Mouse (Mus musculus): ENCODE measurements around the gene Hist1h2bq. TPM values are rescaled to one million over a fixed set of nuclear protein-coding genes. Genes with fewer than 3 reads are reported as not detected.
"Not testable (repeated sequence)": the region's sequence is repeated elsewhere in the genome, so short reads cannot be mapped to it uniquely, and the experiment has no call there.

The Hist1h2bq gene
- polyA plus RNA-seq (2016; fragmentation: Nextera tagmentation; extraction: Ambion mirVana): 17.1 and 26.1 TPM in 2 replicates

- H3K36me3 ChIP-seq; H3K9ac ChIP-seq; H3K4me2 ChIP-seq (replicated peaks); H3K27me3 ChIP-seq (replicated peaks); H3K4me1 ChIP-seq; H3K27ac ChIP-seq; H3K4me3 ChIP-seq; H3K9me3 ChIP-seq: not testable (repeated sequence)
- WGBS: no CpG with 5 or more reads among the region's 23 CpGs
- peak; percentile 97 for ATAC-seq (ENCODE audit: low FRiP score, low read depth)
Observed at GRCm38 (mm10) chr13:21810073-21810472, at the start of gene Hist1h2bq, which contains the start of gene Hist1h2ao. Gene Hist1h2bq (minus strand): TSS chr13:21810197. Gene Hist1h2ao (plus strand): TSS chr13:21810465.

GRCm38 (mm10) chr13:21855698-21856162, 45.7 kb upstream of the Hist1h2bq start:
- Histone ChIP-seq H3K36me3 (no peaks in the 10 kb centered on the region), H3K27ac (no peak overlapping the region), H3K9me3 (no peaks in the 10 kb centered on the region), H3K4me2 (replicated peaks) (peak overlapping the region; percentile 49), H3K4me1 (no peaks in the 10 kb centered on the region), H3K9ac (0 out of 2 replicates have a peak overlapping the region, but pooled peaks have one; percentile 33), H3K4me3 (peak overlapping the region; percentile 36), H3K27me3 (replicated peaks) (no peaks in the 10 kb centered on the region)
- ATAC-seq (ENCODE audit: low FRiP score, low read depth): no peak
- WGBS: under 1% methylated on average over 15 of the region's 15 CpGs

GRCm38 (mm10) chr13:21855146-21855545, 45.1 kb upstream of the Hist1h2bq start:
- H3K4me3 ChIP-seq: peak overlapping the region; percentile 36
- no peaks in the 10 kb centered on the region for H3K36me3 ChIP-seq
- H3K27ac ChIP-seq: no peak overlapping the region
- ATAC-seq (ENCODE audit: low FRiP score, low read depth): peak; percentile 65
- H3K9me3 ChIP-seq: no peaks in the 10 kb centered on the region
- H3K9ac ChIP-seq: 0 out of 2 replicates have a peak overlapping the region, but pooled peaks have one; percentile 33
- under 1% methylated on average over 11 of the region's 11 CpGs for WGBS
- no peaks in the 10 kb centered on the region for H3K4me1 ChIP-seq
- H3K4me2 ChIP-seq (replicated peaks): peak overlapping the region; percentile 49
- no peaks in the 10 kb centered on the region for H3K27me3 ChIP-seq (replicated peaks)

GRCm38 (mm10) chr13:21852215-21852945, 42.4 kb upstream of the Hist1h2bq start:
- Histone ChIP-seq H3K36me3 (no peaks in the 10 kb centered on the region), H3K27ac (no peak overlapping the region), H3K9ac (no peak overlapping the region), H3K4me3 (no peak overlapping the region), H3K4me2 (replicated peaks) (no peak overlapping the region), H3K4me1 (no peaks in the 10 kb centered on the region), H3K27me3 (replicated peaks) (no peaks in the 10 kb centered on the region), H3K9me3 (no peaks in the 10 kb centered on the region)
- WGBS: 69% methylated on average over 3 of the region's 3 CpGs
- no peak for ATAC-seq (ENCODE audit: low FRiP score, low read depth)

GRCm38 (mm10) chr13:21850696-21851095, 40.7 kb upstream of the Hist1h2bq start:
- H3K27me3 ChIP-seq (replicated peaks); ATAC-seq (ENCODE audit: low FRiP score, low read depth); H3K36me3 ChIP-seq; H3K9ac ChIP-seq; H3K4me3 ChIP-seq; H3K4me1 ChIP-seq; H3K27ac ChIP-seq; H3K9me3 ChIP-seq; H3K4me2 ChIP-seq (replicated peaks): not testable (repeated sequence)
- WGBS: 40% methylated on average over 1 of the region's 1 CpGs

- WGBS: 21% methylated on average over 8 of the region's 8 CpGs
- Histone ChIP-seq H3K9ac (no peak overlapping the region), H3K27me3 (replicated peaks) (no peaks in the 10 kb centered on the region), H3K27ac (no peak overlapping the region), H3K36me3 (no peaks in the 10 kb centered on the region), H3K4me2 (replicated peaks) (no peak overlapping the region), H3K4me3 (no peak overlapping the region), H3K4me1 (no peaks in the 10 kb centered on the region), H3K9me3 (no peaks in the 10 kb centered on the region)
- ATAC-seq (ENCODE audit: low FRiP score, low read depth): no peak
Observed at GRCm38 (mm10) chr13:21847883-21848282, 37.9 kb upstream of the Hist1h2bq start.

- H3K27me3 ChIP-seq (replicated peaks); H3K4me2 ChIP-seq (replicated peaks); H3K27ac ChIP-seq; H3K4me3 ChIP-seq; H3K4me1 ChIP-seq; H3K36me3 ChIP-seq; H3K9me3 ChIP-seq; ATAC-seq (ENCODE audit: low FRiP score, low read depth); H3K9ac ChIP-seq: not testable (repeated sequence)
Observed at GRCm38 (mm10) chr13:21846356-21846755, 36.4 kb upstream of the Hist1h2bq start.

GRCm38 (mm10) chr13:21840508-21840907, 30.5 kb upstream of the Hist1h2bq start:
- H3K4me2 ChIP-seq (replicated peaks); H3K9ac ChIP-seq; H3K27me3 ChIP-seq (replicated peaks); H3K27ac ChIP-seq; H3K36me3 ChIP-seq; H3K4me3 ChIP-seq; H3K9me3 ChIP-seq; H3K4me1 ChIP-seq: not testable (repeated sequence)
- peak; percentile 77; the same call in 1 of the 2 replicates for ATAC-seq (ENCODE audit: low FRiP score, low read depth)
- no CpG with 5 or more reads among the region's 4 CpGs for WGBS

GRCm38 (mm10) chr13:21833461-21833860, 23.5 kb upstream of the Hist1h2bq start, which contains the start of the genes Hist1h2ap and Hist1h2br:
Gene Hist1h2ap (minus strand): TSS chr13:21833507.
Gene Hist1h2br (plus strand): TSS chr13:21833743.
- not testable (repeated sequence) for H3K27me3 ChIP-seq (replicated peaks); H3K4me1 ChIP-seq; H3K9me3 ChIP-seq; H3K4me3 ChIP-seq; H3K9ac ChIP-seq; H3K27ac ChIP-seq; H3K4me2 ChIP-seq (replicated peaks); H3K36me3 ChIP-seq
- WGBS: no CpG with 5 or more reads among the region's 24 CpGs
- peak; percentile 96 for ATAC-seq (ENCODE audit: low FRiP score, low read depth)

GRCm38 (mm10) chr13:21831418-21832394, 21.7 kb upstream of the Hist1h2bq start, which contains the start of gene Hist1h4n:
Gene Hist1h4n (minus strand): TSS chr13:21832196.
- H3K9me3 ChIP-seq; H3K36me3 ChIP-seq; H3K27me3 ChIP-seq (replicated peaks); H3K4me3 ChIP-seq; H3K9ac ChIP-seq; H3K4me1 ChIP-seq; H3K27ac ChIP-seq: not testable (repeated sequence)
- WGBS: under 1% methylated on average over 28 of the region's 58 CpGs
- peak within 1 kb of the TSS; percentile 47 for H3K4me2 ChIP-seq (replicated peaks)
- peak; percentile 74 for ATAC-seq (ENCODE audit: low FRiP score, low read depth)

- H3K9me3 ChIP-seq: no peaks in the 10 kb centered on the region
- H3K27ac ChIP-seq: no peak overlapping the region
- H3K4me3 ChIP-seq: no peak overlapping the region
- H3K27me3 ChIP-seq (replicated peaks): no peaks in the 10 kb centered on the region
- ATAC-seq (ENCODE audit: low FRiP score, low read depth): no peak
- H3K9ac ChIP-seq: no peak overlapping the region
- no peaks in the 10 kb centered on the region for H3K36me3 ChIP-seq
- WGBS: 92% methylated on average over 10 of the region's 10 CpGs
- H3K4me1 ChIP-seq: no peaks in the 10 kb centered on the region
- H3K4me2 ChIP-seq (replicated peaks): peak overlapping the region; percentile 1; the same call in 1 of the 2 replicates
Observed at GRCm38 (mm10) chr13:21830344-21830743, 20.3 kb upstream of the Hist1h2bq start.

- no peaks in the 10 kb centered on the region for H3K9me3 ChIP-seq
- H3K4me1 ChIP-seq: no peaks in the 10 kb centered on the region
- no peak overlapping the region for H3K4me3 ChIP-seq
- H3K4me2 ChIP-seq (replicated peaks): no peak overlapping the region
- H3K9ac ChIP-seq: no peak overlapping the region
- 87% methylated on average over 3 of the region's 3 CpGs for WGBS
- no peak for ATAC-seq (ENCODE audit: low FRiP score, low read depth)
- no peaks in the 10 kb centered on the region for H3K27me3 ChIP-seq (replicated peaks)
- H3K36me3 ChIP-seq: no peaks in the 10 kb centered on the region
- H3K27ac ChIP-seq: no peak overlapping the region
Observed at GRCm38 (mm10) chr13:21828511-21828910, 18.5 kb upstream of the Hist1h2bq start.
